Mouse (Mus musculus): ENCODE measurements around the gene Slc44a5.
A peak's percentile ranks its signal among the peaks of the same experiment; 100 is the strongest.
"Not testable (repeated sequence)": the region's sequence is repeated elsewhere in the genome, so short reads cannot be mapped to it uniquely, and the experiment has no call there.

Slc44a5 gene

DNA sequence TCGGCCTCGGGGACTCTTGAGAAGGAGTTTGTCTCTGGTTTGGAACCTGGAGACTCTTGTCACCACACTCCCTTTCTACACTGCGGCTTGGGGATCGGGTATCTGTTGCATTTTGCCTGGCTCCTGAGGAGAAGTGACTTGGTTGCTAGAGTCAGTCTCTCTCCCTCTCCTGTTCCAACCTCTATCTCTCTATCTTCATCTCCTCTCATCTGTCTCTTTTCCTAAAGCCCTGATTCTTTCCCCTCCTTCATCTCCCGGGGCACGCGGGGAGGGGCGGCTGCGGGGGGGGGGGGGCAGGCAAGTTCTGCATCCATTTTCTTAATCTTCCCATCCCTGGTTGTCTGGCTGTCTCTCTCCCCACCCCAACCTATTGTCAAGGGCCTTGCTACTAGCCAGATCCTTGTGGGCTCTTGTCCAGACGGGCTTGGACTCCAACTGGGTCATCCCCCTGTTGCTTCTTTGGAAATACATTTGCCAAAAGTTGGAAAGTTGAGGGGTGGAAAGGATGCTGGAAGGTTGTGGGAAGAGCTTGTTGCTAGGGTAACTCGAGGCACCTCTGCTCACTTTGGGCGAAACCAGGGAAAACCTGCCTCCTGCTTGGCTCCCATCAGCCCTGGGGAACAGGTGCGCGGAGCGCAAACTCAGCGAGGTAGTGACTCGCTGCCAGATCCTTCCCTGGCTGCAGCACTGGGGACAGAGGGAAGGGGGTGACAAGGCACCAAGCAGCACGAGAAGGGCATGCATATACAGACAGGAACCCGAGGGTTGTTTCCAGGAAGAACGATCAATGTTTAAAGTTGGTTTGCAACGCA is 919 bp downstream of the Slc44a5 start:
- DNase-seq = no peak

DNA sequence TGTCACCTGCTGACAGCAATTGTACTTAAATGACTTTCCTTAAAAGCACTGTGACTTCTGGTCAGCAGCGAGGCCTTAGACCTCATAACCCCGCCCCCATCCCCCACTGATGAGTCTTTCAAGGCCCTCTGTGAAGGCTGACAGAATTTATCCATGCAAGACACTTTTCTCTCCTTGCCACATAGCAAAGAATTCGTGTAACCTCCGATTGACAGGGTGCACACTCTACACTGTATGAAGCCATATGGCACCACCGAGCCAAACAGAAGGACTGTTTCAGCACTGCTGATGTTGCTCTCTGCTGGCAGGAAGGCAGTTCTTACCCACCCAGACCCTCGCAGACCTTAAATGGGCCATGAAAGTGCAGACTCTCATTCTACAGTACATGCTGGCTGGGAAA is 1.8 kb downstream of the Slc44a5 start:
- DNase-seq = no peak

DNA sequence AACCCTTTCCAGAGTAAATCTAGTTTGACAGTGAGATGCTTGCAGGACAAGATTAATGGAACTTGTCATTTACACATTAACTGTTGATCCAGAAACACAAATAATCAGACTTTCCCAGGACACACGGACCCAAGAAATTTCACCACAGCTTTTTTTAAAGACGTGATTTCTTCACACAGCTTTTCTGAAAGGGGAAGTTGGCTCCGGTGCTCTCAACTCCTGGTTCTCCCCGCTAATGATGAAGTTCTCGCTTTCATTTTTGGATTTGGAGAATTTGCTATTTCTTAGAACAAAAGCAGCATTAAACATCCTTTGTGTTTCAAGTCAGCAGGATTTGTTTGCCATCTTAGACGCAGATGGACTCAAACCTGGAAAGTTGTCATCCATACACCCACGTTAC is 2.6 kb downstream of the Slc44a5 start:
- no peak for DNase-seq

DNA sequence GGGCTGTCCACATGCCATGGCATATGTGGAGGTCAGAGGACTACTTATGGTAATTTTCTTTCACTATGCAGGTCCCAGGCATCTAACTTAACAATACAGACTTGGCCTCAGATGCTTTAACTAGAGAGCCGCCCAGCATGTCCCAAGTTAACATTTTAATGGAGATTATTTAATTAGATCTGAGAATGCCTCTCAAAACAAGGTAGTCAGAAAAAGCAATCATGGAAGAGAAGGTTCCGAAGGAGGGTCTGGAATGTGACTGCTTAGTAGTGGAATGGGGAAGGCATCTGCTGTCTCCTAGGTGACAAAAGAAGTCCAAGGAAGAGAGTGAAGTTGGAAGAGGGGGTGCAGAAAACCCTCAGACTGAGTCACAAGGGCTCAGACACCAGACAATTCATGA is 7.4 kb downstream of the Slc44a5 start:
- no peak for DNase-seq

DNA sequence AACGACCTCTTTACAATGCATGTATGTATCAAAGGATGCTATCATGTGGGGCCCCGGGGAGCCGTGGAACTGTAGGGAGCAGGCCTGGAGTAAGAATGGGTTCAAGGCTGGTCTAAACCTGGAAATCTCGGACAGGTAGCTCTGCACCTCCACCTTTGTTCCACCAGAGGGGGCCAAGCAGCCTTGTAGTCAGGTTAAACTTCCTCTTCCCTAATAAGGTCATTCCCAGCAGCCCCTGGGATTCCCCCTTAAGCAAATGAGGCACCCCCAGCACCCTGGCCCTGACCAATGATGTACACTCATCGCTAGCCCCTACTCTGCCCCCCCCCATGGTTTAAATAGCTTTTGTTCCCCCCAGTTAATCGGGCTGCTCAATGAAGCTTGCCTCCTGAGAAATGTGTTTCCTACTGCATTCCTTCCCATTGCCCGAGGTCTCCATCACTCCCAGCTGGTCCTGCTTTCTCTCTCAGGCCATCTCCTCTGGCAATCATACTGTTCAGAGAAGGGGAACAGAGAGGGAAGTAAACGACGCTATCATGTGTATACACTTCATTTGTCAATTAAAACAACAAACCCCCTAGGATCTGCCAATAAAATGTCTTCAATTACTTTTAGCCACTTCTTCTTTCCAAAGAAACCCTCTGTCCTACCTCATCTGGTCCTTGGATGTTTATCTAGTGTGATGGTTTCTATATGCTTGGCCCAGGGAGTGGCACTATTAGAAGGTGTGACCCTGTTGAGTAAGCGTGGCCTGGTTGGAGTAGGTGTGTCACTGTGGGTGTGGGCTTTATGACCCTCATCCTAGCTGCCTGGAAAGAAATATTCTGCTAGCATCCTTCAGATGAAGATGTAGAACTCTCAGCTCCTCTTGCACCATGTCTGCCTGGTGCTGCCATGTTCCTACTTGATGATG is 11.4 kb downstream of the Slc44a5 start:
- DNase-seq = peak; percentile 6

DNA sequence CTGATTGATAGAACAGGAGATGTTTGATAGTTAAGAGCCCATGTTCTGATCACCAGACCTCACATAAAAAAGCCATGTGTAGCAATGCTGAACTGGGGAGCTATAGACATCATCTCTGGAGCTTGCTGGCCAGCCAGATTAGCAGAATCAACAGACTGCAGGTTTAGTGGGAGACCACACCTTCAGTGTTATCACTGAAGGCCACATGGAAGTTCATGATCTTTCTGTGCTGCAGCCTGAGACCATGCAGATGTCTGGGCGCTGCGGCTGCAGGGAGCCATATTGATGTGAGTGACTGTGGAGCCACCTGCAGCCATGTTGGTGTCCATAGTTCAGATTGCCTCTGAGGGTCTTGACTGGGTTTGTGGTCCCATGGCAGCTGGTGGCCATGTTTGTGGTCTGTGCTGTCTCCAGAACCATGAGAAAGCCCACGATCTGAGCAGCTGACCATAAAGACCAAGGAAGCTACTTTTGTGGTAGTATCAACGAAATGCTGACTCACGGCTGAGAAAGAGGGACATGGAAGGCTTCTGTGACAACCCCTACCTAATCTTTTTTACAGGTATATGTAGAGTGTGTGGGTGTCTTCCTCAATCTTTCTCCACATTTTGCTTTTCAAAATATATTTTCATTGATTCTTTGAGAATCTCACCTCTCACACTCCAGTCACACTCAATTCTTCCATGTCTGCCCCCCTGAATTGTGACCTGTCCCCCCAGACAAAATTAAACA is 26.7 kb downstream of the Slc44a5 start:
- no peak for DNase-seq

DNA sequence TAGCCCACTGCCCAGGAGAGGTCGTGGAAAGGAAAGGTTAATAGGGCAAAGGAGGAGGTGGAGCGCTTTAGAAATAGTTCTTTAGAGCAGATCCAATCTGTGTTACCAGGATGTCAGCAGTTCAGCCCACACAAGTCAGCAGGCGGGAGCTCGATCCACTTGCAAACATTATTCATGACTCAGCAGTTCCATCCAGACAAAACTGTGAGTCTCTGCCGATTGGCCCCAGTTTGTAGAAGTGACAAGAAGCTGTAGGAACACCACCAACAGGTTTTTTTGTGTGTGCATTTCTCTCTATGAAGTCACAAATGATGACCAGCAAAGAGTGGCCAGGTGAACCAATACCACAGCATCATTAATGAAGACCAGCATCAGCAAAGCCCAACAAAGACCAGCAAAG is 28.1 kb downstream of the Slc44a5 start:
- no peak for DNase-seq

DNA sequence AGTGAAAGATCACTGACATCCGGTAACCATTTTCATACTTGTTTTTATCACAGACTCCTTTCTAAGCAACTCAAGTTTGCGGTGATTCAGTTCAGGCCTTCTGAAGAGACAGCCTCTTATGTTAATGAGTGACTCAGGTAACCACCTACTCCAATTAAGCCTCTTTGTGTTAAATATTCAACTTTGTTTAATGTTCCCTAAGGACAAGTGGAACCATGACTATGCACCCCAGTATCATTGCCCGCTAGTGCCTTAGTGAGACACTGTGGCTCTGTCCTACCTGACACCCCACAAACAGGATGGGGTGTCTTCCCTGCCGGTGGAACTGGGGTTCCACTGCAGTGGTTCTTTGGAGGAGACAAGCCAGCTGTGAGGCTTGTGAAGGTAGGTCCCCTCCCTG is 73.6 kb downstream of the Slc44a5 start:
- no peak for DNase-seq

DNA sequence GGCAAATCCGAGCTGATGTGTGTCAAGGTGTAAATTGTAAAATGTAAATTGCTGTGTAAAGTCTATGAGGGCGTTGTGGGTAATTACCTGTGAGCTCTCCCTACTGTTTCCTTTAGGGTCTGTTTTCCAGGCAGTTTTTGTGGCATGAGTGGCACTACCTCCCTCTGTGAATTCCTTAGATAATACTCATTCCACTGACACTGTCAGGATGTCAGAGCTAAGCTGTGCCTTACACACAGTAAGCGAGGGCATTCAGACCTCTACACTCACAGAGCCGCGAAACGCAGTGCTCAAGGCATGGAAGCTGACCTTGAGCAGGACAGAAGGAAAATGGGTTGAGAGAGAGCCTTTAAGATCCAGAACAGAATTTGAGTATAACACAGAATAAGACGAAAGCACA is 80.1 kb downstream of the Slc44a5 start:
- no peak for DNase-seq

DNA sequence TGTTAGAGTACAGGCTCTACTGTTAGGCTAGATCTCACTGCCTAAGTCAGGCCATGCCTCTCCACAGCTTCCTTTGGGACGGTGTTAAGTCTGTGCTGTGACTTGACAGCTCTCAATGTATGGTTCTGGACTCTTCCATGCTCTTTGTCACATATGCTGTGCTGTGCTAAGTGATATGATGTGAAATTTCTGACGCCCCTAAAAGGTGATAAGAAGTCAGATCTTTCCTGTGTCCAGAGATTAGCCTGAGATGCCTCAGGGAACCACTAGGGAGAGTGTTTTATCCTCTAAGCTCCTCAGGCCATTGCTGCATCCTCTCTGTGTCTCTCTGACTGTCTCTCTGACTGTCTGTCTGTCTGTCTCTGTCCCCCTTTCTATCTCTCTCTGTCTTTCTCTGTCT is 84.2 kb downstream of the Slc44a5 start:
- DNase-seq = no peak

DNA sequence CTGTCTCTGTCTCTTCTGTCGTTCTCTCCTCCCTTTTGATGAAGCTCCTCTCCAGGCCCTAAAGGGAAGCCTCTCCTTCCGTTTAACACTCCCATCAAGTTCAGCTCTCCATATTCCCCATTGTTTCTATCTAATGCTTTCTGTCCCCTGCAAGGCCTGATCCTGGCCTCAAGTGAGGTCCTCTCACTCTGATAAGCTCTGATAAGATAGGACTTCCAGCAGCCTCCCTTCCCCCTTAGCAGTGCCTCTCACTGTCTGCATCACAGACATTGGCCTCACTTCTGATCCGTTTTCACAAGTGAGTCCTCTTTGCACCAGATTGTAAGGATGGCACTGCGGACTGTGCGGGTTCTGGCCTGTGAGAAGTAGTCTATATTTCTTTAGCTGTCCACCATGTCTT is 85.0 kb downstream of the Slc44a5 start:
- DNase-seq = no peak

DNA sequence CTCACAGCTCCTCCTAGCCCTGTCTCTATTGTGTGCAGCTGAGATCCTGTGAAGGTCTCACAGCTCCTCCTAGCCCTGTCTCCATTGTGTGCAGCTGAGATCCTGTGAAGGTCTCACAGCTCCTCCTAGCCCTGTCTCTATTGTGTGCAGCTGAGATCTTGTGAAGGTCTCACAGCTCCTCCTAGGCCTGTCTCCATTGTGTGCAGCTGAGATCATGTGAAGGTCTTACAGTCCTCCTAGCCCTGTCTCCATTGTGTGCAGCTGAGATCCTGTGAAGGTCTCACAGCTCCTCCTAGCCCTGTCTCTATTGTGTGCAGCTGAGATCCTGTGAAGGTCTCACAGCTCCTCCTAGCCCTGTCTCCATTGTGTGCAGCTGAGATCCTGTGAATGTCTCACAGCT is 98.8 kb downstream of the Slc44a5 start:
- not testable (repeated sequence) for DNase-seq

DNA sequence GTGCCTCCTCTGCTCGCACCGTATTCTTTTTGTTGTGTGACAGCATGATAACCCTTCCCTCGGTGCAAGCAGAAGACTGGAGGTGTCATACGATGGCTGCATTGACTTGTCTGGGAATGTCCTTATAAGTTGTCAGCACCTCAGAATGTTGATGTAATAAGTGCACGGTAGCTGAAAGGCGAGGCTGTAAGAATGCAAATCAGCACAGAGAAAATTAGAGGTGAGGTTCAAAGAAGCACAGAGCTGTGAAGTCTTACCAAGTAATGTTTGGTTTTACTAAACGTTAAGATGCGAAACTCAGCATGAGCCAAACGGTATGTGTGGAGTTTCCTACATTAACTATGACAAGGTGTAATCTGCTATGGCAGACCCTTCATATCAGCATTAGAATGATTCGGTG is 102.5 kb downstream of the Slc44a5 start:
- no peak for DNase-seq

DNA sequence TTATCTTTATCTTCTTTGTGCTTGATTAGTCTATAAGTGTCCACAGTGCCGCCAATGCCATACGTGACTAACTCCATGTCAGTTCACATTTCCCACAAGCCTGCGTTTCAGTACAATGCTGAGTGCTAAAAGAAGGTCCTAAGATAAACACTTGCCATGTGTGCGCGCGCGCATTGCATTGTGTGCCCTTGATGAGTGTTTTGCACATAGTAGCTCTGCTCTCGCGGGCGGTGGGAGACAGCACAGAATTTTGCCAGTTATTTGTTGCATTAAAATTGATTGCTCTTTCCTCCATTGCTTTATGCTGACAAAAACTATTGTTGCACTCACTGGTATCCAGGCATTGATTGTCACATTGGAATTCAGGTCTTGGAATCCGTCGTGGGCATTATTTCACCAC is 108.5 kb downstream of the Slc44a5 start:
- no peak for DNase-seq

DNA sequence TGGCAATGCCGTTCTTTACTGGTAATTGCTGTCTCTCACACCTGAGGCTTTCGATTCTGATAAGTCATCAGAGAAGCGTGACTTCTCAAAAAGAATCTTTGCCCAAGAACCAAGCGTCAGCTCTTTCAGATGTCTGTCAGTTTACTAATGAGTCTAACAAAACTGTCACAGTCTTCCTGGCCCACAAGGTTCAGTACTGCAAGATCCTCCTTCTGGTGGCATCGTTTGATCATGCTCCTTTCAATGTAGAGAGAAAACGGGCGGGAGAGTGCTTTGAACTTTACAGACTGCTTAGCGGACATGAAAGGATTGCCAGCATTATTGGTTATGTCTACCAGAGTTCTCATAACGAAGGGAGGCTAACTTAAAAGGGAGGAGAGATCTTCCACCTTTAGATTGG is 109.0 kb downstream of the Slc44a5 start:
- no peak for DNase-seq

DNA sequence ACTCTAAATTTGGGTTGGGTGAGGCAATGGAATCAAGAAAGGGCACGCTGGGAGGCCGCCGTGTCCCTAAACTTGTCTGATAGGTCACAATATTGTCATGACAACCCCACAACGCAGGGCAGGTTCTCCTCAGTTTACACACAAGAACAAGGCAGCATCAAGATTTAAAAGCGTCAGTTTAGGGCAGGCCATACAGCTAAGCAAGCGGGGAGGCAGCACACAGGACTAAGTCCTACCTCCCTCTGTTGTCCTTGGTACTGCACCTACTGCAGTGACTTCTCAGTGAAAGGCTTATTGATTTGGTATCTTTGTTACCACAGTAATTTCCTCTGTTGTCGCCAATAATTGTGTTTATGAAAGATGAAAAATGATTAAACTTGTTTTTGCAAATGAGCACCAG is 109.7 kb downstream of the Slc44a5 start:
- no peak for DNase-seq

DNA sequence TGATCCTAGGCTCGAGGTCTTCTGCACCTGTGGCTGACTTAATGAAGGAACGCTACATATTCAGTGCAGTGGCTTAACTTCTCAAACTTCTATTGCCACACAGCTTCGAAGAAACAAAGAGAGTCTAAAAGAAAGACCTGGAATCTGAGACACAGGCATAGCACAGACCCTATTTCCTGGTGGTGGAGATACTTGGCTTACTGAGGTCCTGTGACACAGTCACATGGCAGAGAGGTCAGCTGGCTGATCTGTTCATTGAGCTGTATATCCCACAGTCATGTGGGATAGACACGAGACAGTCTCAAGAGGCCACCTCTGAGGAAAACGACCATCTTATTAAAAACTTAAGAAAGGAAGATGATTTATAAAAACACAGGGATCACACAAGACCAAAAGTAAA is 116.8 kb downstream of the Slc44a5 start:
- DNase-seq = no peak

DNA sequence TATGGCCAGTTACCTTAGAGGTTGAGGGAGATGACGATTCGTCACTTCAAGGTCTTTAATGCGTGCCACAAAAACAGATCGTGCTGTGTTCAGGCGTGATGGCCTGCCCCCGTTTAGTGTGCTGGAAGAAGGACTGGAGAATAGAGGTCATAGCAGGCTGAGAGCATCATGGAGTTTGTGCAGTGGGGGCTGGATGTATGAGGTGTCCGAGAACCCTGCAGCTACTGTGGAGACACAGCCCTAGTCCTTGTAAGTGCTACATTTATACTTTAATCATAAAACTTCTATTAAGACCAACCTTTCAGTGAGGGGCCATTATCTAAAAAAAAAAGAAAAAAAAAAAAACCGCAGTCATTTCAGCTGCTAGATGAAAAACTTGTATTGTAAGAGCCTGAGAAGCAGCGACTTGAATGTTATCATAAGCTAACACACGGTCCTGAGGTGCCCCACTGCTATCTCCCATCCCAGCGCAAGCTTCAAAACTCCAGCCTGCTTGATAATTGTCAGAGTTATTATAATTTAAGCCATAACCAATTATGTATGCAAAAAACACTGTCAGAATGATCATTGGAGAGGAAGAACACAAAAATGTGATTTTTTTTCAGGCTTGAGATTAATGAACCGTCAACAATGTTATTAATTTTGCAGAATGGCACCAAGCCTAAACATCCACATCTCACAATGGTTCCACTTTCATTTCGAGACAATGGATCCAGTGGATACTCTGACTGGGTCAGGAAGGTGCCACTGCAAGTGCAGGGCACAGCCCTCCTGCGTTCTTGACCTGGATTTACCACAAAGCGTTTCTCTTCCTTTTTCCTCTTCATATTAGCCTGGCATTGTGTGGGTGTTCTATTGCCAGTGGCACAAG is 118.5 kb downstream of the Slc44a5 start:
- no peak for DNase-seq

DNA sequence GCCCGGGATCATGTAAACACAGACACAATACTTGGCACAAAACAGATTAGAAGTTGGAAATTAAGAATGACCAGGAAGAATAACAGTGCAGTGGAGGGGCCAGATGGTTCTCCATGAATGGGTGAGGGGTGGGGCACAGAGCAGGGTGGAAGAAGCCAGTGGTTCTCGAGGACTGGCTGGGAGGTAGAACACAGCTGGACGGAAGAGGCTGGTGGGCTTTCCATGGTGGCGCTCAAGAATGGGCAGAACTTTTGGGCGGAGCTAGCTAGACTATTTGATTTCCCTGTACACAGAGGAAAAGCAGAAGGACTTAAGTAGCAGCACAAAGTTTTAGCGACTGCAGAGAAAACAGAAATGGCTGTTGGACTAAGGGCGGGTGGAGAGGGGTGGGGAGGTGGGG is 119.2 kb downstream of the Slc44a5 start:
- DNase-seq = no peak

DNA sequence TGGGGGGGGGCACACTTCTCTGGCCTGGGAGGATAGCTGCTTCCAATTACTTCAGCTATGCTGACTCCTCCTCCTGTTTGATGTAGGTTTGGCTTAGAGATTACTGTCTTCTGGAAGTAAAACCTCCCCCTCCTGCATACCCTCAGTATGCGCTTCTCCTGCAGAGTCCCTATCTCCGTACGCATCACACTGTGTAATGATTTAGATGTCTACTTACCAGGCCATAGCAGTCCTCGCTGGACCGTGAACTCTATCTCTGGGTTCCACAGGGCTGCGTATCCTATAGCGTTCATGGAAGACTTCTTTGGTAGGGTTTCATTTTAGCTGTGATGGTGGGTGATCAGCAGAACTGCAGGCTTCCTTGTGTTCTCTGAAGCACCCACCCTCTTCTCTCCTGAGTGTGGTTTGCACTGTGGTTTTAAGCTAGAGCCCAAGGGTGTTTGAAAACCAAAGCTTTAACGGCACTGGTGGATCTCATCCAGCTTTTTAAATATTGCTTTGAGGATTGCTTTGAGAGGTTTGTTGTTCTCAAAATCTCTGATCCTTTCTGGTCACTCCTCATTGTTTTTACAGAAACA is 120.6 kb downstream of the Slc44a5 start:
- no peak for DNase-seq

DNA sequence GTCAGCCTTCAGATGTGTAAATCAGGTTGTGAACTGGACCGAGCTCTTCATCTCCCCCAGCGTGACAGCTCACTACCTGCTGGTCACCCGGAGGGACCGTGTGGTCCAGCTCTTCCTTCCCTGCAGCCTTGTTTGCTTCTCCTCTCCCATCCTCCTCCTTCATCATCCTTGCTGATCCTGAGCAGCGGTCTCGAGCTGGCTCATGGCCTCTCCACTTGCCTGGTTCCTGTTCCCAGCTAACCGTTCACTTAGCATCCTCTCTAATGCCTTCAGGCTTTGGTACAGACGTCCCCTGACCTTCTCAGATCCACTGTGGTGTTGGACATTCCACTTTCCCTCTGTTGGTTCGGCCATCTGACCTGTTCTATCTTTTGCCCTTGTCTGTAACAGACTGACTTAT is 128.4 kb downstream of the Slc44a5 start:
- DNase-seq = no peak

DNA sequence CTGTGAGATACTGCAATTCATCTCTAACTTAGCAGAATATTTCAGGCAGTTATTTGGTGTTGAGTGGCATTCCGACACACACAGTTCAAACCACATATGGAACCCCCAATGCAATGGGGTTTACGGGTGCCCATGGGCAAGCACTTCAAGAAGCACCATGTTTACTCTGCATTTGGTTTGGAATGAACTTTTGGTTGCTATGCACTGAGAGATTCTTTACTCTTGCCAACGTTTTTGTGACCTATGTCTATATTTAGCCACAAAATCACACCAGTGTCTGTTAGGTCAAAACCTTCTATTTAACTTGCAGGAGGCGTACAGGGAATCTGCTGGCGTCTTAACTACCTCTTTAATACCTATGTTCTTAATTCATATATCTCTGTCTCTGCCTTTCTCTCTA is 137.3 kb downstream of the Slc44a5 start:
- DNase-seq = no peak
